Mouse (Mus musculus): ENCODE results near the gene Aaed1. TPM values are rescaled to one million over a fixed set of nuclear protein-coding genes. Genes with fewer than 3 reads are reported as not detected.

Gene Aaed1
- polyA plus RNA-seq, 1 experiment from 2014 or later, result 19.2 TPM

DNA sequence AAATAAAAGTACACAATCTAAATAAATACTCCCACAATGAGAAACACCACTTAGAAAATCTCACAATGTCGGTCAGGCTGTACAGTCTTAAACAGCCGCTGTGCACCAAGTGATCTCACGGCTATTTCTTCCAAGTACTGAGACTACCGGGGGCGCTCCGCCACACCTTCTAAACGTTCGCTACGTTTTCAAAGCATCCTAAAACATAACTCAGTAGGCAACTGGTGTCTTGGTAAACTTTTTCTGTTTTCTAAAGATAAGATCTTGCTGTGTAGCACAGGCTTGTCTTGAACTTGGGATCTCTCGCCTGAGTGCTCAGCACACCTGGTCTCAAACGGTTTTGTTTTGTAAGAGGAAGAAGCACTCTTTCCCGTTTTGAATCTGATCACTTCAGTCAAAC is 66.4 kb downstream of the Aaed1 start:
- Histone ChIP-seq H3K4me3 (no peak overlapping the region), H3K27ac (replicated peaks) (no peak overlapping the region), H3K9me3 (no peaks in the 10 kb centered on the region), H3K4me1 (peaks cover 9% of the 10 kb centered on the region; the same call in 1 of the 2 replicates), H3K27me3 (peaks cover 9% of the 10 kb centered on the region; the same call in 1 of the 2 replicates), H3K36me3 (no peaks in the 10 kb centered on the region), H3K9ac (replicated peaks) (no peak overlapping the region), H3K4me2 (replicated peaks) (no peak overlapping the region)
- WGBS, result 89% methylated on average over 12 of the region's 12 CpGs
- ATAC-seq (ENCODE audit: low FRiP score, low read depth), result no peak

DNA sequence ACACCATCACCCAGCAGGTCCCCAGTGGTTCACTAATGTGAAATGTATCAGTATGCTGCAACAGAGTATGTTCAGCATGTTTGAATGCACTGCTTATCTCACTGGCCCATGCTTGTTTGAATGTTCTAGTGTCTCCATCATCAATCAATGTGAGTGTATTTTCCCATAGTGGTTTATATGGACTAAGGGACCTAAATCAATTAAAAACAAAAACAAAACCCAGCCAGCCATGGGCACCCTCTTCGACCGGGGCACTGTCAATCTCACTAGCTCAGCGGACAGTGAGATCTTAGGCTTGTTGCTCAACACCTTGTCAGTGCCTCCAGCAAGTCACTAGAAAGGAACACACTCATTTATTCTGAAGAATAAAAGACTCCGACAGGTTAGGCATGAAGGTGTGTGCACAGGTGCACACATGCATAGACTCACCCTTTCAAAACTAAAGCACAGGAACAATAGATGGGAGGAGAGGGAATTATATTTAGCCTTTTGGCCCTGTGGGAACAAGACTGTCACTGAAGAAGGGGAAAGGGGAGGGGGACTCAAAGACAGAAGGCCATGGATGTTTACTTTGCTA is 67.7 kb downstream of the Aaed1 start:
- no peak for ATAC-seq (ENCODE audit: low FRiP score, low read depth)
- no peak overlapping the region for H3K9ac ChIP-seq (replicated peaks)

DNA sequence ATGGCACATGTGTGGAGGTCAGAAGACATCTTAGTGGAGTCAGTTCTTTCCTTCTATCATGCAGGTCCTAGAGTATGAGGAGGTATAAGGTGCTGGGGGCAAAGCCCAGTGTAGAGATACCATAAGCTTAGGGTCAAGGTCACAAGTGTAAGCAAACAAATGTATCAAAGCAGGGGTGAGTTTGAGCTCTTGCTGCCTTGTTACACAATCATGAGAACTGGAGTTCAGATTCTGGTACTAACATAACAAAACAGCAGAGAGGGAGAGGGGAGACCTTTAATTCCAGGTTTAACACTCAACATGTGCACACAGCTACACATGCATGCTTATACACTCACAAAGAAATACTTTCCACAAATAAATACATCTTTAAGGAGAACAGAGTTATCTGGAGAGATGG is 69.8 kb downstream of the Aaed1 start:
- no peak for ATAC-seq (ENCODE audit: low FRiP score, low read depth)
- Histone ChIP-seq H3K27ac (replicated peaks) (no peak overlapping the region), H3K4me2 (replicated peaks) (no peak overlapping the region), H3K4me1 (no peaks in the 10 kb centered on the region), H3K4me3 (no peak overlapping the region), H3K9me3 (no peaks in the 10 kb centered on the region), H3K9ac (replicated peaks) (no peak overlapping the region), H3K36me3 (no peaks in the 10 kb centered on the region), H3K27me3 (no peaks in the 10 kb centered on the region)

More for the DNA sequence above, 67.7 kb downstream of the Aaed1 start:
- WGBS, result 91% methylated on average over 4 of the region's 4 CpGs
- Histone ChIP-seq H3K36me3 (no peaks in the 10 kb centered on the region), H3K4me2 (replicated peaks) (no peak overlapping the region), H3K9me3 (no peaks in the 10 kb centered on the region), H3K4me1 (peaks cover 9% of the 10 kb centered on the region; the same call in 1 of the 2 replicates), H3K27me3 (peaks cover 9% of the 10 kb centered on the region; the same call in 1 of the 2 replicates), H3K27ac (replicated peaks) (no peak overlapping the region), H3K4me3 (no peak overlapping the region)

DNA sequence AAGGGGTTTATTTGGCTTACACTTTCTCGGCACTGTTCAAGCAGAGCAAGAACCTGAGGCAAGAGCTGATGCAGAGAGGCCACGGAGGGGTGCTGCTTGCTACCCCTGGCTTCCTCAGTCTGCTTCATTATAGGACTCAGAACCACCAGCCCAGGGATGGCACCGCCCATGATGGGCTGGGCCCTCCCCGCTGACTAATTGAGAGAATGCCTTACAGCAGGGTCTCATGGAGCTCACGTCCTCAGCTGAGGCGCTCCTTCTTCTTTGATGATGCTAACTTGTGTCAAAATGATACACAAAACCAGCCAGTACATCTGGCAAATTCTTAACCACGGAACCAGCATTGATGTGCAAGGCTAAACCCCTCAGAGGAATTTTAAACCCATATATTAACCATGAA is 71.9 kb downstream of the Aaed1 start:
- ATAC-seq (ENCODE audit: low FRiP score, low read depth), result no peak
- Histone ChIP-seq H3K4me3 (no peak overlapping the region), H3K4me1 (no peaks in the 10 kb centered on the region), H3K9me3 (no peaks in the 10 kb centered on the region), H3K27me3 (no peaks in the 10 kb centered on the region), H3K4me2 (replicated peaks) (no peak overlapping the region), H3K9ac (replicated peaks) (no peak overlapping the region), H3K36me3 (no peaks in the 10 kb centered on the region), H3K27ac (replicated peaks) (no peak overlapping the region)
- WGBS, result 72% methylated on average over 7 of the region's 7 CpGs

DNA sequence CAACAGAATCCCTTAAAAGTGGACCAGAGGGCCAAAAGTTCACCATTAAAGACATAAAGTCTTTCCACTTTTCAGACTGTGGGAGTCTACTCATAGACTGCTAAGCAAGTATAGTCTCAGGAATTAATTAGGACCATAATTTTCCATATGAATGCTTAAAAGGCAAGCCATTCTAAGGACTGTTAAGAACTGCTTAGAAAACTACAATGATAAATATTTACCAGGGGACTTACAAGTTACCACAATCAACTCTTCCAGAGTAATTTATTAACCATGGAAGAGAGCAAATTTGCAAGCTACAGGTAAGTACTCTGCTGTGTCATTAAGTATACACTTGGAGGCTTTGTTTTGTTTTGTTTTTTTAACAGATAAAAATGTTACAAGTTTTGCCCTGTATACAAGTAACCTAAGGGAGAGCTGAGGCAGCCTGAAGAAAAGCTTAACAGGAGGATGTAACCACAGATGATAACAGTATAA is 74.8 kb downstream of the Aaed1 start:
- Histone ChIP-seq H3K27ac (replicated peaks) (no peak overlapping the region), H3K4me2 (replicated peaks) (no peak overlapping the region), H3K9me3 (no peaks in the 10 kb centered on the region), H3K36me3 (no peaks in the 10 kb centered on the region), H3K4me1 (no peaks in the 10 kb centered on the region), H3K27me3 (no peaks in the 10 kb centered on the region), H3K4me3 (no peak overlapping the region), H3K9ac (replicated peaks) (no peak overlapping the region)
- ATAC-seq (ENCODE audit: low FRiP score, low read depth), result no peak

DNA sequence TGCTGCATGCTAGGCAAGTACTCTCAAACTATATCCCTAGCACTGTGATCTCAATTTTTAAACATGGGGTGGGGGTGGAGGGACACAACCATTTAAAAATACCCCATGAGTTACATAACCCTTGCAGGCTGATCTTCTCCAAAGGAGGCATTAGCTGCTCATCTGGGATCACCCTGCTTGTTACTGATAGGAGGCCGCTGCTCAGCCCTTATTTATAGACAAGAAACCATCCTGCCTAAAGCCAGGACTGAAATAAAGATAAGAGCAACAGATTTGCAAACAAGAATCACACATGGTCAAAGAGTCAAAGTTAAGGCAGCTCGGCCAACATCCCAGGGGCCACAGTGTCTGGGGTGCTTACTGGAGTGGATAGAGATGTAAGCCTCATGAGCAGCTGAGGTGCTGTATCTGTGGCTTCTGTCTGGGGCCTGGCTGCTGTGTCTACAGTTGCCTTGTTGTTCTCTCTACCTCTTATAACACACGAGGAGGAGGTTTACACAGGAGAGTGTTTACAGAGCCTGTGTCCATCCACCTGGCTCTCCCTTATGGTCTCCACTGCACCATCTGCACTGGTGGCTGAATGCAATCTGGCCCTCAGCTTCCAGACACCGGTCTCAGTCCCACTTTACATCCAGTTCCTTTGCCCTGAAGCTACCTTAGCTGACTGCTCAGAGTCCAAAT is 75.4 kb downstream of the Aaed1 start:
- H3K4me2 ChIP-seq (replicated peaks), result no peak overlapping the region
- H3K36me3 ChIP-seq, result no peaks in the 10 kb centered on the region
- ATAC-seq (ENCODE audit: low FRiP score, low read depth), result no peak
- no peaks in the 10 kb centered on the region for H3K27me3 ChIP-seq
- no peaks in the 10 kb centered on the region for H3K9me3 ChIP-seq
- H3K4me1 ChIP-seq, result no peaks in the 10 kb centered on the region
- H3K27ac ChIP-seq (replicated peaks), result no peak overlapping the region
- WGBS, result 75% methylated on average over 4 of the region's 4 CpGs
- no peak overlapping the region for H3K4me3 ChIP-seq
- H3K9ac ChIP-seq (replicated peaks), result no peak overlapping the region

DNA sequence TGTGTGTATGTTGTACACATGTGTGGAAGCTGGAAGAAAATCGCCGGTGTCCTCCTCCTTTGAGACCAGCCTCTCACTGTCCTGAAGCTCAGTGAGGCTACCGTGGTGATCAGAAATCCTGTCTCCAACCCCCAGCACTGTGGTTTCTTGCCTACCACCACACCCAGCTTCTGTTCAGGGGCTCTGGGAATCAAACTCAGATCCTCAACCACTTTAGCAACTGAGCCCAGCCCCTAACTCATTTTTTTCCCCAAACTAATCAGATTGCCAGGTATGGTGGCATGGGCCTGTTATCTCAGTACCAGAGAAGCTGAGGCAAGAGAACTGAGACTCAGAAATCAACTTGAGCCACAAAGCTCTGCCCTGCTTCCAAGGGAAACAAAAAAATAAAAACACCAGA is 76.7 kb downstream of the Aaed1 start:
- Histone ChIP-seq H3K4me1 (no peaks in the 10 kb centered on the region), H3K9me3 (no peaks in the 10 kb centered on the region), H3K36me3 (no peaks in the 10 kb centered on the region), H3K27ac (replicated peaks) (no peak overlapping the region), H3K27me3 (no peaks in the 10 kb centered on the region), H3K4me3 (no peak overlapping the region), H3K9ac (replicated peaks) (no peak overlapping the region), H3K4me2 (replicated peaks) (no peak overlapping the region)
- ATAC-seq (ENCODE audit: low FRiP score, low read depth), result no peak
- WGBS, result 79% methylated on average over 3 of the region's 3 CpGs

DNA sequence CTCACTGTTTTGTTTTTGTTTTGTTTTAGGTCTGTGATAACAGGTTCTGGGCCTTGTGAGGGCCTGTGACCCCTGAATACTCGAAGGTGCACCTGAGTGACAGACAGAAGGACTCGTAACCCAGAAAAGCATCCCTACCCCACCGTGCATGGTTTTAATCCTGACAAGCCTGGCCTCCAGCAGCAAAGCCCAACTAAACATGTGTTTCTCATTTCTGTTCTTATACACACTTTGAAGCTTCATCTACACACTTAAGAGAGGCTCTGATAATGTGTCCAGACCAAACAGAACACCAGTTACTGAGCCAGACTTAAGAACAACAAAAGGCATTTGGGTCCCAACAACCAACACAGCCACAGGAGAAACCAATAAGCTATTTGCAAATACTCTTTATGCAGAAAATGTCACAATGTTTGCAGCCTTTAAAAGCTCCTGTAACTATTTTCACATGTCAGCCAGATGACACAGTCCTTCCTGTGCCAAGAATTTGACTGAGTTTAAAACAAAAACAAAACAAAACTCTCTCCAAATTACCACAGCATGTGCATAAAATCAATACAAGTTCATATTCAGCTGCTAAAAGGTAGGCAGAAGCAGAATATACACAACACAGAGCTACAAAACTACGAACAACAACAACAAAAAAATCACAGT is 77.3 kb downstream of the Aaed1 start:
- no peak overlapping the region for H3K9ac ChIP-seq (replicated peaks)
- no peak for ATAC-seq (ENCODE audit: low FRiP score, low read depth)
- H3K36me3 ChIP-seq, result no peaks in the 10 kb centered on the region
- no peaks in the 10 kb centered on the region for H3K27me3 ChIP-seq
- no peak overlapping the region for H3K4me2 ChIP-seq (replicated peaks)
- WGBS, result 76% methylated on average over 4 of the region's 4 CpGs
- H3K9me3 ChIP-seq, result no peaks in the 10 kb centered on the region
- no peaks in the 10 kb centered on the region for H3K4me1 ChIP-seq
- H3K4me3 ChIP-seq, result no peak overlapping the region
- H3K27ac ChIP-seq (replicated peaks), result no peak overlapping the region

DNA sequence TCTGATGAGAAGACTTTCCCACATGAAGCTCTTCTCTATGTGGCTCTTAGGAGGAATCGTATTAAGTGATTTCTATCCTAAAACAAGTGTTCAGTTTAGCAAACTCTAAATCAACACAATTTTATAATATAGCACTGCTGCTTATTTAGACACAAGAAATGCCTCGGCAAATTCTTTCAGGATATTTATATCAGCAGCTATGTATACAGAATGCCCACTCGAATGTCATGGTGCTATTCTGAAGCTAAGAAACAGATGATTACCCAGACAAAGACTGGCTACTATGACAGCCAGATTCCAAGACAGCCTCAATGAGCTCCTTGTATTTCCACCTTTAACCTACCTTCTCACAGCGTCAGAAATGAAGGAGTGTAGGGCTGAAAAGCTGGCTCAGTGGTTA is 79.4 kb downstream of the Aaed1 start:
- no peak for ATAC-seq (ENCODE audit: low FRiP score, low read depth)
- Histone ChIP-seq H3K9me3 (no peaks in the 10 kb centered on the region), H3K27ac (replicated peaks) (no peak overlapping the region), H3K9ac (replicated peaks) (no peak overlapping the region), H3K27me3 (no peaks in the 10 kb centered on the region), H3K4me2 (replicated peaks) (no peak overlapping the region), H3K4me3 (no peak overlapping the region), H3K36me3 (no peaks in the 10 kb centered on the region), H3K4me1 (no peaks in the 10 kb centered on the region)
- WGBS, result 89% methylated on average over 4 of the region's 4 CpGs

DNA sequence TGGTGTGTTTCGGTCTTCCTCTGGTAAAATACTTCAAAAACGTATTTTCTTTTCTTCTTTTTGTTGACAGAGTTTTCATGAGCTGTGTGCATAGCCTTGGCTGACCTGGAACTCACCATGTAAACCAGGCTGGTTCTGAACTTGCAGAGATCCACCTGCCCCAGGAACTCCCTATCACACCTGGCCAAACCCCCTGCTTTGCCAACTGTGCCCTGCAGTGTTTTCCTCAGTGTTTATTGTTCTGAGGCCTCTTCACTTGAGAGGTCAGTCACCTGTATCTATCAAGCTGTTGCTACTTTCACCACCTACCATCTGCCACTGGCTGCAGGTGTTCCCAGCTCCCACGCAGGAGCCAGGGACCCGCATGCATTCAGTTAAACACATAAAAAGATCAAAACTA is 85.8 kb downstream of the Aaed1 start:
- Histone ChIP-seq H3K9me3 (no peaks in the 10 kb centered on the region), H3K27ac (replicated peaks) (no peak overlapping the region), H3K27me3 (no peaks in the 10 kb centered on the region), H3K4me3 (no peak overlapping the region), H3K4me2 (replicated peaks) (no peak overlapping the region), H3K36me3 (no peaks in the 10 kb centered on the region), H3K4me1 (no peaks in the 10 kb centered on the region), H3K9ac (replicated peaks) (no peak overlapping the region)
- ATAC-seq (ENCODE audit: low FRiP score, low read depth), result no peak
- 86% methylated on average over 4 of the region's 4 CpGs for WGBS

DNA sequence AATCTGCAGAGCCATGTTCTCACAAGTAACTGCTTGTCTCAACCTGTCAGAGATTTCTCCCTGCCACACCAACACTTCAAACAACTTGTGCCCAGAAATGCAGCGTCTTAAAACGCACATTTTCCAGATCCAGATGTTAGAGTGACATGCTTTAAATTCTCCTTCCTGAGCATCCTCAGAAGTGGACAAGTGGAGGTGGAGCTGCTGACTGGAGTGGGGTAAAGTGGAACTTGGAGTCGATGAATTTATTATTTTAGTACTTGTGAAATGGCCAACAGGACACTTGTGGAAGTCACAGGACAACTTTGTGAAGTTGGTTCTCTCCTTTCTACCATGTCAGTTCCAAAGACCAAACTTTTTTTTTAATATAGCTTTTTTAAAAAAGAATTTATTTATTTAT is 86.8 kb downstream of the Aaed1 start:
- Histone ChIP-seq H3K9me3 (no peaks in the 10 kb centered on the region), H3K36me3 (no peaks in the 10 kb centered on the region), H3K4me1 (no peaks in the 10 kb centered on the region), H3K4me2 (replicated peaks) (no peak overlapping the region), H3K9ac (replicated peaks) (no peak overlapping the region), H3K4me3 (no peak overlapping the region), H3K27me3 (no peaks in the 10 kb centered on the region), H3K27ac (replicated peaks) (no peak overlapping the region)
- no peak for ATAC-seq (ENCODE audit: low FRiP score, low read depth)
- 94% methylated on average over 3 of the region's 3 CpGs for WGBS
